Mouse (Mus musculus) embryonic facial prominence, embryonic 14.5 days (tissue): ENCODE results near the gene Mitd1. TPM values are rescaled to one million over a fixed set of nuclear protein-coding genes. Genes with fewer than 3 reads are reported as not detected.
A peak's percentile ranks its signal among the peaks of the same experiment; 100 is the strongest.

Experiments
- ATAC-seq: fragments of 200-750 bp; cut with Nextera tagmentation; 2 replicates; pipeline ENCODE4 v1.8.0; 2017; ENCODE audit warnings: low read depth, moderate number of reproducible peaks, moderate TSS enrichment
- DNase-seq: peaks from one replicate; pipeline ENCODE4 v3.0.0-alpha.2; 2015; ENCODE audit warnings: low spot score
- H3K27ac ChIP-seq: fragments of 300-500 bp; sonication (generic); replicated peaks from 2 replicates; pipeline ENCODE4 v1.5.1; 2014; ENCODE audit warnings: low read depth, mild to moderate bottlenecking, low read length, moderate library complexity
- H3K27me3 ChIP-seq: fragments of 300-500 bp; sonication (generic); replicated peaks from 2 replicates; pipeline ENCODE4 v1.6.1; 2014; ENCODE audit warnings: low read length; ENCODE audit not compliant: control insufficient read depth, insufficient read depth
- H3K36me3 ChIP-seq: fragments of 300-500 bp; sonication (generic); 2 replicates; pipeline ENCODE4 v1.6.1; 2014; ENCODE audit warnings: low read length, mixed read lengths; ENCODE audit not compliant: control insufficient read depth, insufficient read depth
- H3K4me1 ChIP-seq: fragments of 300-500 bp; sonication (generic); 2 replicates; pipeline ENCODE4 v1.6.1; 2014; ENCODE audit warnings: antibody characterized with exemption, low read length; ENCODE audit not compliant: control insufficient read depth, insufficient read depth
- H3K4me2 ChIP-seq: fragments of 300-500 bp; sonication (generic); 2 replicates; pipeline ENCODE4 v1.6.1; 2014; ENCODE audit warnings: low read depth, mild to moderate bottlenecking, low read length, moderate library complexity, mixed read lengths
- H3K4me3 ChIP-seq: fragments of 300-500 bp; sonication (generic); 2 replicates; pipeline ENCODE4 v1.5.1; 2014; ENCODE audit warnings: low read depth, mild to moderate bottlenecking, low read length
- H3K9ac ChIP-seq: fragments of 300-500 bp; sonication (generic); 2 replicates; pipeline ENCODE4 v1.6.1; 2014; ENCODE audit warnings: low read depth, mild to moderate bottlenecking, low read length, moderate library complexity, mixed read lengths
- H3K9me3 ChIP-seq: fragments of 300-500 bp; sonication (generic); 2 replicates; pipeline ENCODE4 v1.6.1; 2016; ENCODE audit warnings: low read length; ENCODE audit not compliant: control insufficient read depth
- WGBS: fragments of 180-500 bp; shearing (Covaris S2); extraction: QIAGEN DNeasy Blood & Tissue Kit; methylation state at CpG from one replicate; pipeline ENCODE4 v1.1.7; 2014; 5-methylcytosine and 5-hydroxymethylcytosine counted together
- polyA plus RNA-seq: library from polyadenylated mRNA; unstranded; fragments of >200 nt; fragmentation: Nextera tagmentation; extraction: Ambion mirVana; gene quantifications from 2 replicates; pipeline ENCODE4 v1.2.1, GENCODE M21; 2014

The Mitd1 gene
- 22.1 and 22.6 TPM in 2 replicates for polyA plus RNA-seq

DNA sequence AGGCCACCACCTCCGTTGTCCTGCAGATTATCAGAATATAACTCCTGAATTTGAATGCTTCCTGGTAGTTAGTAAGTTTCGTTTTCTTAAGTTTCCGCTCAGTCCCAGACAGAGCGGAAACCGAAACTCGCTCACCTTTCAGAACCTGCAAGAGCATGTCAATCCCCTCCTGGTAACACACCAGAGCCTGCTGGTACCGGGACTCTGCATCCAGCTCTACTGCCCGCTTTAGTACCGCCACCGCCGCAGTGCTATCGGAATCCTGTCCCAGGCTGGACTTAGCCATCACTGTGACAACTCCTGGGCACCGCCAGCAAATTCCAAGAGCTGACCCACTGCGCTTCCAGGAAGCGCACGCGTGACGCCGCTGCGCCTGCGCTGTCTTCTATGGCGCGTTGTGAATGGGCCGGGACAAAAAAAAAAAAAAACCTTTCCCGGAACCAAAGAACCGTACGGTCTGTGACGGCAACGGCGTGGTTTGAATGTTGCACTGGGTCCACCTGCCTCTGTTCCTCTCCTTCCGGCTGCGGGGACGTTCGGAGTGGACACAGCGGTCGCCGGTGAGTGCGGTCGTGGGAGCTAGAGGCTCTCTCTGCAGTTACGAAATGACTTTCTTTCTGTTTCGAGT, at the start of gene Mitd1, which contains the start of gene Mrpl30:
TSS of gene Mitd1 (minus strand) at position 387 of the 628 bp plus-strand sequence.
TSS of gene Mrpl30 (plus strand) at position 453 of the 628 bp plus-strand sequence.
- H3K4me2 ChIP-seq: peak within 1 kb of the TSS; percentile 71
- H3K27me3 ChIP-seq: no peaks in the 10 kb centered on the region
- ATAC-seq: peak; percentile 95
- peak within 1 kb of the TSS; percentile 67 for H3K9ac ChIP-seq
- H3K4me3 ChIP-seq: peak within 1 kb of the TSS; percentile 72
- H3K4me1 ChIP-seq: peaks cover 8% of the 10 kb centered on the region; the same call in 1 of the 2 replicates
- no peaks in the 10 kb centered on the region for H3K9me3 ChIP-seq
- H3K27ac ChIP-seq: peak within 1 kb of the TSS; percentile 64; the same call in 1 of the 2 replicates
- under 1% methylated on average over 38 of the region's 41 CpGs for WGBS
- peak; percentile 94 for DNase-seq
- peaks cover 15% of the 10 kb centered on the region; the same call in 1 of the 2 replicates for H3K36me3 ChIP-seq

DNA sequence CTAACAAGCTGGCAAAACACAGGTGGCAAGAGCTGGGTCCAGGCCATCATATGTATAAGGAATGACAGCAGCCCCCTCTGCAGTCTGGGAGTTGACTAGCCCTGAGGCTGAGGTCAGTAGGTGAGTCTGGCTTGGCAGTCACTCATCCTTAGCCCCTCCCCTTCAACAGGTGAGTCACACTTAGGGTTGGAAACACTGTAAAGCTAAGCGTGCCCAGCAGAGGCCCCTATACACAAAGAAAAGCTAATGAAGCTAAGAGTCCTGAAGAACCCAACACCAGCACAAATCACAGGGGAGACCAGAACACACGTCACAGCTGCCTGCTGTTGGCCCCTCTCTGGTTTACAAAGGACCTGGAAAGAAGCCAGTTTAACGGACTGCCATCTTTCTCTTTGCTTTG, 41.6 kb upstream of the Mitd1 start:
- Histone ChIP-seq H3K27me3 (no peaks in the 10 kb centered on the region), H3K4me1 (no peaks in the 10 kb centered on the region), H3K4me3 (no peak overlapping the region), H3K9me3 (no peaks in the 10 kb centered on the region), H3K4me2 (no peak overlapping the region), H3K9ac (no peak overlapping the region), H3K36me3 (no peaks in the 10 kb centered on the region), H3K27ac (no peak overlapping the region)
- 20% methylated on average over 3 of the region's 3 CpGs for WGBS
- ATAC-seq (peak; percentile 70; the same call in 1 of the 2 replicates), DNase-seq (peak; percentile 45)

DNA sequence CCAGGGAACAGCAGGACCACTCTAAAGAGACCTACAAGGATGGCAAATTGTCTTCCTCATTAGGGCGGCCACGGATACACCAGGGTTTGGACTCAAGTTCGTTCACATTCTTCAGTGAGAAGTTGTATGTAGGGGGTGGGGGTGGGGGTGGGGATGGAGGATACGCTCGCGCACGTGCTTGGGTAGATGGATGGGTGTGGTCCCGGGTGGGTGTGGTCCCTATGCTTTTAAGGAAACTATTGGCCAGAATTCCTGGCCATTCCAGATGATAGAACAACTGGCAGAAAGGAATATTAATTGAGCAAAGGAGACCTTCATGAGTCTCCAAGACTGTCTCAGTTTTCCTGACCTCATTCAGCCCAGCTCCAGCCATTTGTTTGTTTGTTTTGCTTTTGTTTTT, 35.8 kb upstream of the Mitd1 start:
- no peak for ATAC-seq
- H3K4me3 ChIP-seq: no peak overlapping the region
- WGBS: 78% methylated on average over 8 of the region's 8 CpGs

DNA sequence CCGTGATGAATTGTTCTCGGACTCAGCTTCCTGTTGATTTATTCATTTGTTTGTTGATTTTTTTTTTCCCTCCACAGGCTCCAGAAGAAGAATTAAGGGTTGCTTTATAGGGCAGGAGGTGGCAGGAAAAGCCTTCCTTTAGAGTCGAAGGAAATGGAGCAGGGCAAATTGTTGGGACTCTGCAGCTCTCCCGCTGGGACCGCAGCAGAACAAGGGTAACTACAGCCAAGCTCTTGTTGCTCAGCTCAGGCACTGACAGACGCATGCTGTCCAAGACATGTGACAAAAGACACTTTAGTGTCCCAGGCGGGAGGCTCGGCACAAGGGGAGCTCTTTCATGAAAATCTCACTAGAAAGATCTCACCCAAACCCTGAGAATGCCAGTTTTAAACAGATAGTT, 32.3 kb upstream of the Mitd1 start:
- no peak overlapping the region for H3K4me2 ChIP-seq
- no peak overlapping the region for H3K4me3 ChIP-seq
- 41% methylated on average over 8 of the region's 8 CpGs for WGBS
- H3K36me3 ChIP-seq: no peaks in the 10 kb centered on the region
- DNase-seq (no peak), ATAC-seq (no peak)
- no peaks in the 10 kb centered on the region for H3K9me3 ChIP-seq
- H3K9ac ChIP-seq: no peak overlapping the region
- no peaks in the 10 kb centered on the region for H3K4me1 ChIP-seq
- no peaks in the 10 kb centered on the region for H3K27me3 ChIP-seq
- no peak overlapping the region for H3K27ac ChIP-seq

More for the DNA sequence above, 35.8 kb upstream of the Mitd1 start:
- Histone ChIP-seq H3K9me3 (no peaks in the 10 kb centered on the region), H3K27me3 (no peaks in the 10 kb centered on the region), H3K9ac (no peak overlapping the region), H3K4me1 (no peaks in the 10 kb centered on the region), H3K27ac (no peak overlapping the region), H3K4me2 (no peak overlapping the region), H3K36me3 (no peaks in the 10 kb centered on the region)
- no peak for DNase-seq

DNA sequence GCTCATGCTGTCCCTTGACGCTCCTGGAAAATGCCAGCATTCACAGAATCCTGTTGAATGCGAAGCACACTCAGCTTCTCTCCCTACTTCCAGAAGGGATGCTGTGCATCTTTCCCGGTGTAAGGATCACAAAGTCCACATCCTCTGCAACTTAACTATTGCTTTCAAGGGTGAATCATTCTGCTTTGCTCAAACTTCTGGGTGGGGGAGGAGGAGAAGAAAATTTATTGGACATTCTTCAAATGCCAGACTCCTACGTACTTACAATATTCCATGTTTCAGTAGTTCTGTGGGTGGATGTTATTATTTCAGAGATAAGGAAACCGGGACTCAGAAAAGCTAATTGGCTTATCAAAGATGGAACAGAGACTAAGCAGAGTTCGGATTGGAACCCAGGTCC, 27.9 kb upstream of the Mitd1 start:
- no peaks in the 10 kb centered on the region for H3K9me3 ChIP-seq

DNA sequence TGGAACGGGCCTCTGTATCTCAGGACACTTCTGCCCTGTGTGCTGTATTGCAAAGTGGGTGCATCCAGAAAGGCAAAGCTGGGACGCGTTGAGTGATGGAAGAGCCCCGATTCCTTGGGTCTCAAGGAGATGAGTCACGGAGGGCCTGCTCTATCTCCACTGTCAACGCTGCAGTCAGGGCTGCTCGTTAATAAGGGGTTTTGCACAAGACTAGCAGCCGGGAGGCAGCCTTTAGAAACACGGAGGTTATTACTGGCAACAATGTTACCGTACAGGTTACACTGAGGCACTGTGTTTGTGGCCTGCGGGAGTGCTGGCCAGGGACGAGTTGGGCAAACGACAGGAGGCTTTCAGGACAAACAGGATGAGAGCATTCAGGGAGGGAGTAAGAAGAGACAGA, 27.5 kb upstream of the Mitd1 start:
- no peaks in the 10 kb centered on the region for H3K4me1 ChIP-seq
- H3K27me3 ChIP-seq: no peaks in the 10 kb centered on the region
- no peak for ATAC-seq
- WGBS: 65% methylated on average over 13 of the region's 13 CpGs
- no peaks in the 10 kb centered on the region for H3K9me3 ChIP-seq
- H3K9ac ChIP-seq: no peak overlapping the region
- no peak overlapping the region for H3K27ac ChIP-seq
- H3K4me3 ChIP-seq: no peak overlapping the region
- no peak overlapping the region for H3K4me2 ChIP-seq
- DNase-seq: no peak
- H3K36me3 ChIP-seq: no peaks in the 10 kb centered on the region

More for the DNA sequence above, 27.9 kb upstream of the Mitd1 start:
- Histone ChIP-seq H3K4me2 (no peak overlapping the region), H3K4me3 (no peak overlapping the region), H3K4me1 (no peaks in the 10 kb centered on the region), H3K9ac (no peak overlapping the region), H3K27ac (no peak overlapping the region), H3K36me3 (no peaks in the 10 kb centered on the region), H3K27me3 (no peaks in the 10 kb centered on the region)
- ATAC-seq (no peak), DNase-seq (no peak)
- 77% methylated on average over 6 of the region's 6 CpGs for WGBS

DNA sequence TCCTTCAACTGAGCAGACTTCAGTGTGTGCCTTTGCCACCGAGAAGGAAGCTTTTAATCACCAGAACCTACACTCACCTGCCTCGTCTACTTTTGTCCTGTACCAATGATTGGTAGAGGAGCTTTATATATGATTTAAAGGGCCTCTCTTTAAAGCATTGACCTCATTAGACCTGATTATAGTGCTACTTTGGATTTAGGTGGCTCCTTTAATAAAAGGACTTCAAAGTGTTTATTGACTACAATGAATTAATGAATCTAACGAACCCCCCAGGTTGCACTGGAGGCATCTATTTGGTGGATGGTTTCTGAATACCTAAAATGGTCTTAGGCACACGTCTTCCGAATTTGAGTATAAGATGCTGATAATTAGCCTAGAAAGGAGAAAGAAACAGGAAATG, 26.2 kb upstream of the Mitd1 start, which contains the start of gene Lyg2:
TSS of gene Lyg2 (minus strand) at position 101 of the 400 bp plus-strand sequence.
- no peaks in the 10 kb centered on the region for H3K27me3 ChIP-seq
- no peak within 1 kb of the TSS for H3K9ac ChIP-seq
- H3K4me1 ChIP-seq: no peaks in the 10 kb centered on the region
- no peak within 1 kb of the TSS for H3K4me3 ChIP-seq
- WGBS: 80% methylated on average over 5 of the region's 5 CpGs
- DNase-seq (no peak), ATAC-seq (no peak)
- H3K4me2 ChIP-seq: no peak within 1 kb of the TSS
- H3K9me3 ChIP-seq: no peaks in the 10 kb centered on the region
- no peak within 1 kb of the TSS for H3K27ac ChIP-seq
- no peaks in the 10 kb centered on the region for H3K36me3 ChIP-seq

DNA sequence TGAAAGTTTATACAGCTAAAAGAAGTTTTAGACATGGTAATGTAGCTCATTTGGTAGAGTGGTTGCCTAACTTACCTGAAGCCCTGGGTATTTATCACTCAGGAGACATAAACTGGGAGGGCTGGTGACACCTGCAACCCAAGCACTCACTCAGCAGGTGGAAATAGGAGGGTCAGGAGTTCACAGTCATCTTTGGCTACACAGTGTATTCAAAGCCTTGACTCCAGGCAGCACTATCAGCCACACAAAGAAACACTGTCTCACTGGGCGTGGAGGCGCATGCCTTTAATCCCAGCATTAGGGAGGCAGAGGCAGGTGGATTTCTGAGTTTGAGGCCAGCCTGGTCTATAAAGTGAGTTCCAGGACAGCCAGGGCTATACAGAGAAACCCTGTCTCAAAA, 22.5 kb upstream of the Mitd1 start:
- no peak overlapping the region for H3K4me3 ChIP-seq
- no peaks in the 10 kb centered on the region for H3K27me3 ChIP-seq
- no peaks in the 10 kb centered on the region for H3K4me1 ChIP-seq
- no peak overlapping the region for H3K9ac ChIP-seq
- WGBS: 85% methylated on average over 2 of the region's 2 CpGs
- ATAC-seq (no peak), DNase-seq (no peak)
- H3K9me3 ChIP-seq: no peaks in the 10 kb centered on the region
- no peak overlapping the region for H3K4me2 ChIP-seq
- H3K36me3 ChIP-seq: no peaks in the 10 kb centered on the region
- H3K27ac ChIP-seq: no peak overlapping the region

DNA sequence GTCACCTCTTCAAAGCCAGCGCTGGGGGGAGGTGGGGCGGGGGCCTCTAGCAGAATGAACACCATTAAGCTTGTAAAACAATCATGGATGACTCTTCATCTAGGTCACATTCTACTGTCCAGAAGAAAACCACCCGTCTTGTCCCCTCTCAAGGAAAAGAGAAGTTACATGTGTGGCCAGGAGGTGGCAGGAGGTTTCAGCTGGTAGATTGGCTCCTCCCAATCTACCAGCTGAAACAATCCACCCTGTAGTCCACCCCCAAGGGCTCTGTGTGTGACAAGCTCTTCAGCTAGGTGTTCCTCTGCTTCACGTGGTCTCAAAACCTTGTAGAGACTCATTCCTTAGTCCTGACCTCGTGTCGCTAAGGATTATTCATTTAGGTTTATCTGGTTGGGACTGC, 13.0 kb upstream of the Mitd1 start:
- Histone ChIP-seq H3K9ac (no peak overlapping the region), H3K27ac (no peak overlapping the region), H3K4me3 (no peak overlapping the region), H3K4me2 (no peak overlapping the region), H3K4me1 (no peaks in the 10 kb centered on the region), H3K36me3 (peaks cover 20% of the 10 kb centered on the region), H3K27me3 (no peaks in the 10 kb centered on the region), H3K9me3 (no peaks in the 10 kb centered on the region)
- ATAC-seq (no peak), DNase-seq (peak; percentile 33)
- WGBS: 42% methylated on average over 6 of the region's 6 CpGs
